Mouse (Mus musculus) forebrain, embryonic 16.5 days (tissue): Measurements from ENCODE around the gene Ssc5d. TPM values are rescaled to one million over a fixed set of nuclear protein-coding genes. Genes with fewer than 3 reads are reported as not detected.

Experiments
- ATAC-seq: fragments of 200-750 bp; cut with Nextera tagmentation; 2 replicates; pipeline ENCODE4 v1.8.0; 2017; ENCODE audit warnings: mild to moderate bottlenecking, moderate library complexity
- H3K27ac ChIP-seq: fragments of 300-500 bp; sonication (generic); 2 replicates; pipeline ENCODE4 v1.5.1; 2014; ENCODE audit warnings: low read length, control low read depth
- H3K27me3 ChIP-seq: fragments of 300-500 bp; sonication (generic); replicated peaks from 2 replicates; pipeline ENCODE4 v1.6.1; 2014; ENCODE audit warnings: low read length; ENCODE audit not compliant: control insufficient read depth, insufficient read depth
- H3K36me3 ChIP-seq: fragments of 300-500 bp; sonication (generic); 2 replicates; pipeline ENCODE4 v1.6.1; 2014; ENCODE audit not compliant: control insufficient read depth, insufficient read depth
- H3K4me1 ChIP-seq: fragments of 300-500 bp; sonication (generic); replicated peaks from 2 replicates; pipeline ENCODE4 v1.6.1; 2014; ENCODE audit warnings: low read length; ENCODE audit not compliant: control insufficient read depth, insufficient read depth
- H3K4me2 ChIP-seq: fragments of 300-500 bp; sonication (generic); 2 replicates; pipeline ENCODE4 v1.6.1; 2014; ENCODE audit warnings: mild to moderate bottlenecking, low read length, control low read depth
- H3K4me3 ChIP-seq: fragments of 300-500 bp; sonication (generic); replicated peaks from 2 replicates; pipeline ENCODE4 v1.5.1; 2014; ENCODE audit warnings: mild to moderate bottlenecking, low read length, control low read depth
- H3K9ac ChIP-seq: fragments of 300-500 bp; sonication (generic); replicated peaks from 2 replicates; pipeline ENCODE4 v1.6.1; 2014; ENCODE audit warnings: low read depth, low read length, control low read depth
- H3K9me3 ChIP-seq: fragments of 300-500 bp; sonication (generic); 2 replicates; pipeline ENCODE4 v1.6.1; 2016; ENCODE audit warnings: low read length; ENCODE audit not compliant: control insufficient read depth
- WGBS: fragments of 180-500 bp; shearing (Covaris S2); extraction: QIAGEN DNeasy Blood & Tissue Kit; methylation state at CpG from one replicate; pipeline ENCODE4 v1.1.7; 2014; 5-methylcytosine and 5-hydroxymethylcytosine counted together
- polyA plus RNA-seq: library from polyadenylated mRNA; unstranded; fragments of >200 nt; fragmentation: Nextera tagmentation; extraction: Ambion mirVana; gene quantifications from 2 replicates; pipeline ENCODE4 v1.2.1, GENCODE M21; 2015

Ssc5d gene
- polyA plus RNA-seq, 1 experiment from 2014 or later, result 0.34 TPM

DNA sequence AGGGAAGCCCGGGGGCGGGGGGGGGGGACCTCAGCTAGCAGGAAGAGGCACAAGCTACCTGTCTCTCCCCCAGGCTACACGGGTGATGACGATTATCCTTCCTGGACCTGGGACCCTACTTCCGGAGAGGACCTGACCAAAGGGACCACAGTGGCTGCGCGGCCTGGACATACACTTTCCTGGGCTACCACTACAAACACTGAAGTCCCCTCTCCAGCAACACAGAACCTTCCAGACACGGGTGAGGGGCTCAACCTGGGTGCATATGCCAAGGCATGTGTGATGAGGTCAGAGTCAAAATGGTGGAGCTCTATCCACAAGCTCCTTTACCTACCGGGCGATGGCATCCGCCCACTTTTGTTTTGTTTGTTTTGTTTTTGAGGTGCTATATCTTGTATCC lies 11.8 kb downstream of the Ssc5d start:
- Histone ChIP-seq H3K9me3 (0 out of 2 replicates have a peak, but pooled peaks cover 3% of the 10 kb centered on the region), H3K9ac (no peak overlapping the region), H3K4me2 (no peak overlapping the region), H3K4me1 (no peaks in the 10 kb centered on the region), H3K36me3 (no peaks in the 10 kb centered on the region), H3K27ac (no peak overlapping the region), H3K27me3 (no peaks in the 10 kb centered on the region), H3K4me3 (no peak overlapping the region)
- no peak for ATAC-seq
- WGBS, result 88% methylated on average over 9 of the region's 11 CpGs

DNA sequence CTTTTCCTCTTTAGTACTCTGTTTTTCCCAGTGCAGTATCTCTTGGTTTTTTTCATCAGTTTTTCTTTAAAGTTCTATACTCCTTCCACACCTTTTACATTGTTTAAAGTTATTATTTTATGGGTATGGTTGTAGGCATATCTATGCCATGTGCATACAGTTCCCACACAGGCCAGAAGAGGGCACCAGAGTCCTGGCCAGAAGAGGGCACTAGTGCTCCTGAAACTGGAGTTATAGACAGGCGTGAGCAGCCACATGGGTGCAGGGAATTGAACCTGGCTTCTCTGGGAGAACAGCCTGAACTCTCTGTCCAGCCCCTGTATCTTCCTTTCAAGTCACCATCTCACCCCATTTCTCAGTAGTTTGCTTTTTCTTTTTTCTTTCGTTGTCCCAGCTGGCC lies 12.9 kb downstream of the Ssc5d start:
- Histone ChIP-seq H3K36me3 (no peaks in the 10 kb centered on the region), H3K4me2 (no peak overlapping the region), H3K27ac (no peak overlapping the region), H3K9me3 (0 out of 2 replicates have a peak, but pooled peaks cover 3% of the 10 kb centered on the region), H3K27me3 (no peaks in the 10 kb centered on the region), H3K9ac (no peak overlapping the region), H3K4me1 (peaks cover 1% of the 10 kb centered on the region; the same call in 1 of the 2 replicates), H3K4me3 (no peak overlapping the region)
- ATAC-seq, result no peak
- 26% methylated on average over 2 of the region's 2 CpGs for WGBS

DNA sequence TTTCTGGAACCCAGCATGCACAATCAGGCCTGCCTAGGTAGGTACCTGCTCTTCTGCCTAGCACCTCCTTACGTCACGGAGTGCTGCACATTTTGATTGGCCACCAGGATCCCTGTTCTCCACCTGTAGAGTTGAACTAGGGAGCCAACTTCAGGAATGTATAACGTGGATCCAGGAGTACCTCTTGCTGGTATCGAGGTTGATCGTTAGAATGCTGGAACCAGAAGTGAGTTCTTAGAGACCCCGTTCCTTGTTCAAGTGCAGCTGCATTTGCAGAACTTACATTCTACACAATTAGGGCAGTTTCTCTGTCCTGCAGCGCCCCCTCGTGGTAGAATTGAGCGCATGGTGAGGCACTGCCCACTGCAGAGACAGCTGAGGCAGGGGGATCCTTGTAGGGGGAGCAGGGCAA lies 14.5 kb downstream of the Ssc5d start:
- Histone ChIP-seq H3K27ac (no peak overlapping the region), H3K9me3 (no peaks in the 10 kb centered on the region), H3K27me3 (no peaks in the 10 kb centered on the region), H3K4me2 (no peak overlapping the region), H3K4me1 (peaks cover 3% of the 10 kb centered on the region; the same call in 1 of the 2 replicates), H3K36me3 (no peaks in the 10 kb centered on the region), H3K4me3 (no peak overlapping the region), H3K9ac (no peak overlapping the region)
- peak; percentile 60 for ATAC-seq
- 14% methylated on average over 9 of the region's 9 CpGs for WGBS

DNA sequence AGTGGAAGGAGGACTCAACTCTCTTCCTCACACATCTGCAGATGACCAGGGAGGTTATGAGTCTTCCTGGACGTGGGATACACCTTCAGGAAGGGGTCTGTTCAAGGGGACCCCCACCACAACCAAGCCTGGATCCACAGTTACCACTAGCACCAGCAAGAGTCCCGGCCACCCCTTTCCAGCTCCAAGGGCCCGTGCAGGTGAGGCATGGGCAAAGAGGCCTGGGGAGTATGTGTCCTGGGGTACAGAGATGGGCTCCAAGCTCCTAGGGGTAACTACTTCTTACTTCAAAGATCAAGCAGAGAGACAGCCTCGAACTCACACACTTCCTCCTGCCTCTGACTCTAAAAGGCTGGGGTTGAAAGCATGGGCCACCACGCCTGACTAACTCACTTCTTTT lies 17.1 kb downstream of the Ssc5d start:
- Histone ChIP-seq H3K27me3 (no peaks in the 10 kb centered on the region), H3K36me3 (no peaks in the 10 kb centered on the region), H3K4me1 (peaks cover 3% of the 10 kb centered on the region; the same call in 1 of the 2 replicates), H3K4me3 (no peak overlapping the region), H3K9ac (no peak overlapping the region), H3K4me2 (no peak overlapping the region), H3K9me3 (no peaks in the 10 kb centered on the region), H3K27ac (no peak overlapping the region)
- no peak for ATAC-seq
- 50% methylated on average over 5 of the region's 5 CpGs for WGBS

DNA sequence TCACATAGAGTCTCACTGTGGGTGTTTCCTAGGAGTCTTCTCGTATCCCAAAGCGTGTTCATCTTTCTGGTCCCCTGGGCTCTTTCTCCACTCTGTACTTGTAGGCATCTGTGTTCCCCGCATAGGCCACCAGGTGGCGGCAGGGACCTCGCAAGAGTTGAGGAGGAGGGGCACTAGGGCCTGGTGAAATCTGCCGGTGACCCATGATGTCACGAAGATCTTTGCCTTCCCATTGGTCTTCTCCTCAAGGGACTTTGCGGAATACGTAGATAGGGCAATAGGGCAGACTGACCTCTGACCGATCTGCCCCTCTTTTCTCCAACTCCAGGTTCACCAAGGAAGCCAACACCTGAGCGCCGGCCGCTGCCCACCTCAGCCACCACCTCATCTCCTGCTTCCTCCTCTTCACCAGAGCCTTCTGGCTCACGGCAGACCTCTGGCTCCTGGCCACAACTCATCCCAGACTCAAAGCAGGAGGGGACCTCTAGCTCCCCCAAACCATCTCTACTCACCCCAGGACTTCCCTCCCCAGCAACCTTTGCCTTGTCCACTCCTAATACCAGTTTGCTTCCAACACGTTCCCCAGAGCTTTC lies 17.7 kb downstream of the Ssc5d start:
- Histone ChIP-seq H3K4me3 (peak overlapping the region; percentile 37), H3K9ac (0 out of 2 replicates have a peak overlapping the region, but pooled peaks have one; percentile 24), H3K36me3 (no peaks in the 10 kb centered on the region), H3K27me3 (no peaks in the 10 kb centered on the region), H3K9me3 (no peaks in the 10 kb centered on the region), H3K4me2 (peak overlapping the region; percentile 45), H3K4me1 (peaks cover 3% of the 10 kb centered on the region; the same call in 1 of the 2 replicates), H3K27ac (no peak overlapping the region)
- peak; percentile 73 for ATAC-seq
- 16% methylated on average over 15 of the region's 15 CpGs for WGBS

DNA sequence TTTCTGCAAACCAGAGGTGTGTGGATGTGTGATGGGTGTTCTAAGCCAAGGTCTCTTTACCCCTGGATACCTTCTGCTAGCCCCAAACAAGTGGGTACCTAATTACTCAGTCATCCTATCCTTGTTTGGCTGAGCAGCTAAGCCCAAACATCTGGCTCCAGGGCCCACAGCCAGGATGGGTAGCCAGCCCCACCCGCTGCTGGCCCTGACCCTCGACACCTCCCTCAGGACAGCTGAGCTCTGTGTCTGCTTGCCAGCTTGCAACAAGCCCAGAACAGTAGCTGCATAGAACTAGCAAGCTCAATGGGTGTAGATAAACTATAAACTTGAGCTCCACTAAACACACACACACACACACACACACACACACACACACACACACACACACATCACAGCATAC lies 22.3 kb downstream of the Ssc5d start:
- H3K4me1 ChIP-seq, result peaks cover 3% of the 10 kb centered on the region; the same call in 1 of the 2 replicates
- no peak overlapping the region for H3K4me2 ChIP-seq
- no peak overlapping the region for H3K9ac ChIP-seq
- H3K9me3 ChIP-seq, result no peaks in the 10 kb centered on the region
- 56% methylated on average over 2 of the region's 2 CpGs for WGBS
- no peak for ATAC-seq
- H3K36me3 ChIP-seq, result no peaks in the 10 kb centered on the region
- no peak overlapping the region for H3K27ac ChIP-seq
- no peak overlapping the region for H3K4me3 ChIP-seq
- H3K27me3 ChIP-seq, result no peaks in the 10 kb centered on the region

DNA sequence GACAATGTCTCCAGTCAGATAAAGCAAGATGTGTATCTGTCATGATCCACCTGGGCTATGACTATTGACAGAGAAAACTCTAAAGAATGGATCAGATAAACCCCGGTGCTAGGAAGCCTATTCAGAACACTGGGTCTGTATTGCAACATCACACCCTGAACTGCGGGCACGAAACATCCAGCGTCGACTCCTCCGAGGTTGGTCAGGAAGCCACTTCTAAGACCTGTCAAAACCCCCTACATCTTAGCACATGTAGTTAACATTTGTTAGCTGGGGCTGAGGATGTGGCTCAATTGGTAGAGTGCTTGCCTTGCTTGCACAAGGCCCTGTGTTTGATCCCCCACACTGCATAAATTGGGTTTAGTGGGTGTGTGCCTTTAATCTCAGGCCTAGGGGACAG lies 22.8 kb downstream of the Ssc5d start:
- no peak overlapping the region for H3K4me3 ChIP-seq
- no peak overlapping the region for H3K4me2 ChIP-seq
- WGBS, result 93% methylated on average over 6 of the region's 6 CpGs
- no peaks in the 10 kb centered on the region for H3K27me3 ChIP-seq
- ATAC-seq, result no peak
- H3K9me3 ChIP-seq, result no peaks in the 10 kb centered on the region
- H3K9ac ChIP-seq, result no peak overlapping the region
- H3K36me3 ChIP-seq, result no peaks in the 10 kb centered on the region
- no peak overlapping the region for H3K27ac ChIP-seq
- peaks cover 2% of the 10 kb centered on the region; the same call in 1 of the 2 replicates for H3K4me1 ChIP-seq

DNA sequence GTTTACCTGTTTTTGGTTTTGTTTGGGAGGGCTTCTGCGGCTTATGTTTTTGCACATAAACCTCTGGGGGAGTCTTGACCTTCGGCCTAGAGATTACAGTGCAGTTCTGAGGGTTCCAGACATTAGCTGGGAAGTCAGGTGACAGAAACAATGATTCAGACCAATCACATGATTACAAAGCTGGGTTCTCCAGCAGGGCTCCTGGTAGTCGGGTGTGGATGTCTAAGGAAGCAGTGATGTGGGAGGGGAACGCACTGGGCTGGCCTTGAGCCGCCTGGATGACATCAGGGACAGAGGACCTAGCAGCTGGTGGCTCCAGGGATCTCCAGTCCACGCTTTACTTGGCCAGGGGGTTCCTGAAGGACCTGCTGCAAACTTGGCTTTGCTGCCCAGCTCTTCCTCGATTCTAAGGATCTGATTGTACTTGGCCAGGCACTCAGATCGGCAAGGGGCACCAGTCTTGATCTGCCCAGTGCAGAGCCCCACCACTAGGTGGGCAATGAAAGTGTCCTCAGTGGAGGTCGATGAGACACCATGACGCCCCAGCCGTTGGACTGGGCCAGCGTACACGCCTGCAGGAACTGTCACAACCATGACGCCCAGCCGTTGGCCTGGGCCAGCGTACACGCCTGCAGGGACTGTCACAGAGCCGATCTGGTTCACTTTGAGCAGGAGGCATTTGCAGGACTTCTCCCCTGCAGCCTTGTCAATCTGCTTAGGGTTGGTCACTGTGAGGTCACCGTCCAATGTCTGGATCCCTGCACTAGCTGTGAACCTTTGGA lies 25.2 kb downstream of the Ssc5d start:
- Histone ChIP-seq H3K9ac (no peak overlapping the region), H3K9me3 (no peaks in the 10 kb centered on the region), H3K36me3 (no peaks in the 10 kb centered on the region), H3K27me3 (no peaks in the 10 kb centered on the region), H3K4me3 (no peak overlapping the region), H3K4me1 (no peaks in the 10 kb centered on the region), H3K27ac (no peak overlapping the region), H3K4me2 (no peak overlapping the region)
- no peak for ATAC-seq
- WGBS, result 84% methylated on average over 19 of the region's 19 CpGs

DNA sequence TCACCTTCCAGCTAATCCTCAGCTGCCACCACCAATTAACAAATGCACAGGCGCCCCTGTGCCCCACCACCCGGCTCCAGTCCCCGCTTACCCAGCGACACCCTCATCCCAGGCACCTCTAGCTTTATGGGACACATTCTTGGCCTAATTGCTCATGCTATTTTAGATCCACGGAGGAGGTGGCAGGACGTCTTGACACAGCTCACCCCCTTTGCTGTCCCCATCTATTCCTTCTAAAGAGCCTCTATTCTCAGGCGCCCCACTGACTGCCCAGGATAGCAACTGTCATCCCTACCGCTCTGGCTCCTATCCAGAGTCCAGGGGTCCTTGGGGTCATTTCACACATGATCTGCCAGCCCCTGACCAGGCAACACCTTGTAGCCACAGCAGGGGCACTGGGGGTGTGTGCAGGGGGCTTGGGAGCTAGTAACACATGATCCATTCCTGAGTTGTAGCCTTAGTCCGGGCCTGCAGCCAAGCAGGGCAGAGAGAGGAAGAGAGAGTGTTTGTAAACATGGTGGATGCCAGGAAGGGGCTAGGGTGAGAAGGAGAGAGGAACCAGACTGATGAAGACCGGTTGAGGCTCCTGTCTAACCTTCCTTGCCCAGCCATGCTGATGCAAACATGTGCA lies 28.3 kb downstream of the Ssc5d start:
- H3K4me2 ChIP-seq, result no peak overlapping the region
- 30% methylated on average over 10 of the region's 10 CpGs for WGBS
- no peaks in the 10 kb centered on the region for H3K4me1 ChIP-seq
- H3K27me3 ChIP-seq, result no peaks in the 10 kb centered on the region
- no peak overlapping the region for H3K4me3 ChIP-seq
- no peak overlapping the region for H3K9ac ChIP-seq
- H3K27ac ChIP-seq, result no peak overlapping the region
- H3K36me3 ChIP-seq, result no peaks in the 10 kb centered on the region
- no peaks in the 10 kb centered on the region for H3K9me3 ChIP-seq
- no peak for ATAC-seq
